ENCODE assay signal across 16 mouse cellular contexts in genomic region chr11:95340259-95340658, GRCm38 (mm10). TPM values are rescaled to one million over a fixed set of nuclear protein-coding genes. Genes with fewer than 3 reads are reported as not detected.
DNase-seq lines count a peak whose midpoint lies in the region; ATAC-seq lines count a peak whose summit lies in the region.
"Had no signal": no experiment of that assay in that cellular context is flagged by ENCODE, and none has a peak within 500 bp of the region (broad histone marks: within the 10 kb centered on the region; RNA-seq: fewer than 3 reads in every experiment).

No protein-coding gene starts in this region.

- H3K4me2 ChIP-seq in hindbrain, embryonic 14.5 days (replicated peaks): 0 out of 2 replicates have a peak overlapping the region, but pooled peaks have one; percentile 28
- H3K4me2 ChIP-seq in hindbrain, embryonic 13.5 days: no peak overlapping the region
- 0 out of 2 replicates have a peak overlapping the region, but pooled peaks have one; percentile 54 for H3K4me2 ChIP-seq in embryonic facial prominence, embryonic 12.5 days (replicated peaks)
- peak overlapping the region; percentile 86 for H3K4me2 ChIP-seq in liver, embryonic 13.5 days
- H3K4me2 ChIP-seq: midbrain, embryonic 11.5 days had no signal

- no peaks in the 10 kb centered on the region for H3K36me3 ChIP-seq in hindbrain, embryonic 14.5 days (replicated peaks; ENCODE audit: control insufficient read depth, insufficient read depth)
- no peaks in the 10 kb centered on the region for H3K36me3 ChIP-seq in hindbrain, embryonic 13.5 days
- H3K36me3 ChIP-seq in embryonic facial prominence, embryonic 12.5 days: no peaks in the 10 kb centered on the region
- peaks cover 54% of the 10 kb centered on the region for H3K36me3 ChIP-seq in liver, embryonic 13.5 days

- no peaks in the 10 kb centered on the region for H3K9me3 ChIP-seq in hindbrain, embryonic 14.5 days (ENCODE audit: control insufficient read depth, low read length)
- H3K9me3 ChIP-seq in hindbrain, embryonic 13.5 days: no peaks in the 10 kb centered on the region
- no peaks in the 10 kb centered on the region for H3K9me3 ChIP-seq in embryonic facial prominence, embryonic 12.5 days
- H3K9me3 ChIP-seq in liver, embryonic 13.5 days (replicated peaks): no peaks in the 10 kb centered on the region

- no peak overlapping the region for H3K9ac ChIP-seq in hindbrain, embryonic 14.5 days
- no peak overlapping the region for H3K9ac ChIP-seq in hindbrain, embryonic 13.5 days
- H3K9ac ChIP-seq in embryonic facial prominence, embryonic 12.5 days: no peak overlapping the region
- peak overlapping the region; percentile 100 for H3K9ac ChIP-seq in liver, embryonic 13.5 days

- 36% methylated on average over 1 of the region's 1 CpGs for WGBS in hindbrain, embryonic 14.5 days
- WGBS in hindbrain, embryonic 13.5 days: 57% methylated on average over 1 of the region's 1 CpGs
- 44% methylated on average over 1 of the region's 1 CpGs for WGBS in embryonic facial prominence, embryonic 12.5 days
- WGBS in liver, embryonic 13.5 days (ENCODE audit: insufficient replicate concordance): 60% methylated on average over 1 of the region's 1 CpGs

- no peak overlapping the region for H3K4me3 ChIP-seq in hindbrain, embryonic 14.5 days (replicated peaks; ENCODE audit: low read length)
- no peak overlapping the region for H3K4me3 ChIP-seq in hindbrain, embryonic 13.5 days
- no peak overlapping the region for H3K4me3 ChIP-seq in embryonic facial prominence, embryonic 12.5 days
- peak overlapping the region; percentile 100 for H3K4me3 ChIP-seq in liver, embryonic 13.5 days (replicated peaks)

- no peak for ATAC-seq in hindbrain, embryonic 14.5 days (ENCODE audit: low FRiP score)
- ATAC-seq in hindbrain, embryonic 13.5 days (ENCODE audit: low FRiP score): no peak
- ATAC-seq in embryonic facial prominence, embryonic 12.5 days (ENCODE audit: insufficient number of reproducible peaks, insufficient read depth, low FRiP score, low TSS enrichment): no peak
- ATAC-seq in liver, embryonic 13.5 days (ENCODE audit: low read depth): no peak

- H3K27me3 ChIP-seq in hindbrain, embryonic 14.5 days (ENCODE audit: control insufficient read depth, insufficient read depth, low read length): peaks cover 7% of the 10 kb centered on the region; the same call in 1 of the 2 replicates
- peaks cover 8% of the 10 kb centered on the region for H3K27me3 ChIP-seq in hindbrain, embryonic 13.5 days
- no peaks in the 10 kb centered on the region for H3K27me3 ChIP-seq in embryonic facial prominence, embryonic 12.5 days
- H3K27me3 ChIP-seq in liver, embryonic 13.5 days: no peaks in the 10 kb centered on the region

- no peak overlapping the region for H3K27ac ChIP-seq in hindbrain, embryonic 14.5 days
- no peak overlapping the region for H3K27ac ChIP-seq in hindbrain, embryonic 13.5 days
- H3K27ac ChIP-seq in embryonic facial prominence, embryonic 12.5 days: 0 out of 2 replicates have a peak overlapping the region, but pooled peaks have one; percentile 18
- peak overlapping the region; percentile 100 for H3K27ac ChIP-seq in liver, embryonic 13.5 days

- peaks cover 30% of the 10 kb centered on the region; the same call in 1 of the 2 replicates for H3K4me1 ChIP-seq in hindbrain, embryonic 14.5 days (replicated peaks; ENCODE audit: control insufficient read depth, insufficient read depth, low read length)
- peaks cover 37% of the 10 kb centered on the region for H3K4me1 ChIP-seq in hindbrain, embryonic 13.5 days (replicated peaks)
- peaks cover 50% of the 10 kb centered on the region for H3K4me1 ChIP-seq in embryonic facial prominence, embryonic 12.5 days
- H3K4me1 ChIP-seq in liver, embryonic 13.5 days (replicated peaks): peaks cover 87% of the 10 kb centered on the region

- DNase-seq in hindbrain, embryonic 14.5 days (ENCODE audit: low spot score): no peak
- DNase-seq in MN1 (ENCODE audit: low spot score): peak; percentile 50
- no peak for DNase-seq in liver, embryonic 13.5 days
- DNase-seq in thymus, postnatal 14 days: no peak
- DNase-seq in urinary bladder, postnatal 25 days (ENCODE audit: low spot score): no peak
- no peak for DNase-seq in adrenal gland, postnatal 25 days
- DNase-seq: adrenal gland, adult 8-10 months; cerebellum, postnatal 14 days; heart, postnatal 14 days; kidney, adult 2 months; kidney, postnatal 4 days; lung, postnatal 14 days; retina, postnatal 1 day had no signal

RNA-seq across cellular contexts. Expression of gene Fam117a, which starts 3.4 kb away (rescaled TPM):
- polyA plus RNA-seq in hindbrain, embryonic 14.5 days (2014; fragmentation: Nextera tagmentation; extraction: Ambion mirVana): 2.8 and 3.5 TPM in 2 replicates
- 3.5 TPM in 2 replicates for polyA plus RNA-seq in hindbrain, embryonic 13.5 days (2015; fragmentation: Nextera tagmentation; extraction: Ambion mirVana)
- polyA plus RNA-seq in embryonic facial prominence, embryonic 12.5 days (2016; fragmentation: Nextera tagmentation; extraction: Ambion mirVana): 18.8 and 20.3 TPM in 2 replicates
- polyA plus RNA-seq in liver, embryonic 13.5 days (2015; fragmentation: Nextera tagmentation; extraction: Ambion mirVana): 58.0 and 64.5 TPM in 2 replicates
- total RNA-seq in adrenal gland, postnatal 25 days (2021): 13.7 and 13.8 TPM in 2 replicates

RNA-seq across cellular contexts. Expression of gene Kat7, which starts 30.2 kb away (rescaled TPM):
- 58.1 and 71.0 TPM in 2 replicates for polyA plus RNA-seq in hindbrain, embryonic 14.5 days (2014; fragmentation: Nextera tagmentation; extraction: Ambion mirVana)
- 59.8 and 61.0 TPM in 2 replicates for polyA plus RNA-seq in hindbrain, embryonic 13.5 days (2015; fragmentation: Nextera tagmentation; extraction: Ambion mirVana)
- polyA plus RNA-seq in embryonic facial prominence, embryonic 12.5 days (2016; fragmentation: Nextera tagmentation; extraction: Ambion mirVana): 77.8 and 82.1 TPM in 2 replicates
- polyA plus RNA-seq in liver, embryonic 13.5 days (2015; fragmentation: Nextera tagmentation; extraction: Ambion mirVana): 33.4 and 39.7 TPM in 2 replicates
- total RNA-seq in adrenal gland, postnatal 25 days (2021): 51.7 and 58.0 TPM in 2 replicates

RNA-seq across cellular contexts. Expression of gene Slc35b1, which starts 44.2 kb away (rescaled TPM):
- 144 and 153 TPM in 2 replicates for polyA plus RNA-seq in hindbrain, embryonic 14.5 days (2014; fragmentation: Nextera tagmentation; extraction: Ambion mirVana)
- polyA plus RNA-seq in hindbrain, embryonic 13.5 days (2015; fragmentation: Nextera tagmentation; extraction: Ambion mirVana): 133 and 135 TPM in 2 replicates
- 117 and 126 TPM in 2 replicates for polyA plus RNA-seq in embryonic facial prominence, embryonic 12.5 days (2016; fragmentation: Nextera tagmentation; extraction: Ambion mirVana)
- 54.7 and 58.1 TPM in 2 replicates for polyA plus RNA-seq in liver, embryonic 13.5 days (2015; fragmentation: Nextera tagmentation; extraction: Ambion mirVana)
- total RNA-seq in adrenal gland, postnatal 25 days (2021): 51.8 and 53.9 TPM in 2 replicates

Comparison
In these comparisons a context has a peak if more than half of its experiments do, and no peak if none do; other contexts are left out.
1. H3K27ac ChIP-seq: peak in embryonic facial prominence, embryonic 12.5 days (single experiment) and liver, embryonic 13.5 days (single experiment); none in hindbrain, embryonic 14.5 days (single experiment) and hindbrain, embryonic 13.5 days (single experiment).